Mouse (Mus musculus) midbrain, embryonic 15.5 days (tissue): ENCODE measurements around the gene Usp25. TPM values are rescaled to one million over a fixed set of nuclear protein-coding genes. Genes with fewer than 3 reads are reported as not detected.
A peak's percentile ranks its signal among the peaks of the same experiment; 100 is the strongest.

Experiments
- ATAC-seq: fragments of 200-750 bp; cut with Nextera tagmentation; replicated peaks from 2 replicates; pipeline ENCODE4 v1.8.0; 2017; ENCODE audit warnings: moderate TSS enrichment
- H3K27ac ChIP-seq: fragments of 300-500 bp; sonication (generic); 2 replicates; pipeline ENCODE4 v1.5.1; 2015; ENCODE audit warnings: mild to moderate bottlenecking, inconsistent platforms
- H3K27me3 ChIP-seq: fragments of 300-500 bp; sonication (generic); replicated peaks from 2 replicates; pipeline ENCODE4 v1.6.1; 2015; ENCODE audit warnings: inconsistent platforms
- H3K36me3 ChIP-seq: fragments of 300-500 bp; sonication (generic); replicated peaks from 2 replicates; pipeline ENCODE4 v1.6.1; 2015; ENCODE audit warnings: inconsistent platforms
- H3K4me1 ChIP-seq: fragments of 300-500 bp; sonication (generic); 2 replicates; pipeline ENCODE4 v1.6.1; 2015; ENCODE audit warnings: inconsistent platforms
- H3K4me2 ChIP-seq: fragments of 300-500 bp; sonication (generic); 2 replicates; pipeline ENCODE4 v1.6.1; 2015; ENCODE audit warnings: inconsistent platforms, mild to moderate bottlenecking, moderate library complexity
- H3K4me3 ChIP-seq: fragments of 300-500 bp; sonication (generic); 2 replicates; pipeline ENCODE4 v1.5.1; 2015; ENCODE audit warnings: mild to moderate bottlenecking, inconsistent platforms
- H3K9ac ChIP-seq: fragments of 300-500 bp; sonication (generic); 2 replicates; pipeline ENCODE4 v1.6.1; 2015; ENCODE audit warnings: mild to moderate bottlenecking, inconsistent platforms
- H3K9me3 ChIP-seq: fragments of 300-500 bp; sonication (generic); 2 replicates; pipeline ENCODE4 v1.6.1; 2016; ENCODE audit warnings: inconsistent platforms
- WGBS: fragments of 180-500 bp; shearing (Covaris S2); methylation state at CpG from one replicate; pipeline ENCODE4 v1.1.7; 2015; ENCODE audit warnings: mixed read lengths; 5-methylcytosine and 5-hydroxymethylcytosine counted together
- polyA plus RNA-seq: library from polyadenylated mRNA; unstranded; fragments of >200 nt; fragmentation: Nextera tagmentation; extraction: Ambion mirVana; gene quantifications from 2 replicates; pipeline ENCODE4 v1.2.1, GENCODE M21; 2015

The Usp25 gene
- polyA plus RNA-seq, 1 experiment from 2014 or later = 9.4 TPM

DNA sequence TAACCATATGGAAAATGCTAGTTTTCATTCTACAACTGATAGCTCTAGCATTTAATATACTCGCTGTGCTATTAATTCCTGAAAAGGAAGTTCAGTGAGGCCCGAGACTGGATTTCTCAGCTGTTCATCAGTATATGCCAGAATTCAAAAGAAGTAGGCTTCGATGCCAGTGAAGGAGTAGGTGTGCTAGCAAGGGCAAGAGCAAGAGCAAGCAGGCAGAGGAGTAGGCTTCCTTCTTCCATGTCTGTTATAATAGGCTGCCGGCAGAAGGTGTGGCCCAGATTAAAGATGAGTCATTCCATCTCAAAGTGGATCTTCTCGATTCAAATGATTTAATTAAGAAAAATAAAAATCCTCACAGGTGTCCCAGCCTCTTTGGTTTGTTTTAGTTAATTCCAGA, 30.0 kb downstream of the Usp25 start:
- H3K9ac ChIP-seq = no peak overlapping the region
- H3K4me1 ChIP-seq = no peaks in the 10 kb centered on the region
- 96% methylated on average over 5 of the region's 5 CpGs for WGBS
- no peak overlapping the region for H3K27ac ChIP-seq
- no peak overlapping the region for H3K4me2 ChIP-seq
- H3K4me3 ChIP-seq = no peak overlapping the region
- H3K27me3 ChIP-seq = no peaks in the 10 kb centered on the region
- no peak for ATAC-seq
- no peaks in the 10 kb centered on the region for H3K9me3 ChIP-seq
- 0 out of 2 replicates have a peak, but pooled peaks cover 3% of the 10 kb centered on the region for H3K36me3 ChIP-seq

DNA sequence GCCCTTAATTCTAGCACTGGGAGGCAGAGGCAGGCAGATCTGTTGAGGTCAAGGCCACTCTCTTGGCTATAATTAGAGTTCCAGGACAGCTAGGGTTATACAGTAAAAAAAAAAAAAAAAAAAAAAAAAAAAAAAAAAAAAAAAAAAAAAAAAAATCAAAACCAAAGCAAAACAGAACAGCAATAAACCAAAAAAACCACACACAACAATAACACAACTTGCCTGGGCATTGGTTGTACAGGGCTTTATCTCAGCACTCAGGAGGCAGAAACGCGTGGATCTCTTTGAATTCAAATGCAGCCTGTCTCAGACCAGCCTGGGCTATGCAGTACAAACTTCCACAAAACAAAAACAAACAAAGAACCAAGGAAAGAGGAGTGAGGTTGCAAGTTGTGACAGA, 40.7 kb downstream of the Usp25 start:
- H3K4me3 ChIP-seq = no peak overlapping the region
- WGBS = 93% methylated on average over 2 of the region's 2 CpGs
- H3K36me3 ChIP-seq = no peaks in the 10 kb centered on the region
- no peaks in the 10 kb centered on the region for H3K27me3 ChIP-seq
- no peaks in the 10 kb centered on the region for H3K4me1 ChIP-seq
- no peak overlapping the region for H3K27ac ChIP-seq
- no peaks in the 10 kb centered on the region for H3K9me3 ChIP-seq
- no peak overlapping the region for H3K4me2 ChIP-seq
- no peak for ATAC-seq
- no peak overlapping the region for H3K9ac ChIP-seq

DNA sequence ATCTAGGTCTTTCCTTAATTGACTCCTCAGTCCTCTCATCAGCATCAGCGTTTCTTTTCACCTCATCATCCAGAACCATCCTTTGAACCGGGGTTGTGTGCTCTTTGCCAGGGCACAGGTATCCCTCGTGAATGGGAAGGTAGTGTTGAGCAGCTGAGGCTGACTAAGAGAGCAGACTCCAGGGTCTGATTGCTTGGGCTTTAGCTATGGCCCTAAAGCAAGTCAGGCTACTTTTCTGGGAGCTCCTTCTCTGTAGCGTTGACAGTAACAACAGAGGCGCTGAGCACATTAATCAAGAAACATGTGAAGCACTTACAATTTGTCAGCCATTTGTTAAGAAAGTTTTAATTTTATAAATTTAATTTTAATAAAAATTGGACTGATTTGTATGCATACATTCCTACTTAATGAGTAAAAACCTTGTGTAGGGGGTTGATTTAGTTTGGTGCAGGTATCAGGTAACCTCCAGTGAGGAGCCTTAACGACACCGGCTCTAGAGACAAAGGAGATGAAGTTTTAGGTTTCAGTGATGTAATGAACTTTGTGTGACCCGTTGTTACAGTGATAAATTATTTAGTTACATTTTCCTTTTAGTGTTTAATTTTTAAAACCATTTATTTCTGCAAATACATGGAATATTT, 42.1 kb downstream of the Usp25 start:
- 83% methylated on average over 8 of the region's 8 CpGs for WGBS

DNA sequence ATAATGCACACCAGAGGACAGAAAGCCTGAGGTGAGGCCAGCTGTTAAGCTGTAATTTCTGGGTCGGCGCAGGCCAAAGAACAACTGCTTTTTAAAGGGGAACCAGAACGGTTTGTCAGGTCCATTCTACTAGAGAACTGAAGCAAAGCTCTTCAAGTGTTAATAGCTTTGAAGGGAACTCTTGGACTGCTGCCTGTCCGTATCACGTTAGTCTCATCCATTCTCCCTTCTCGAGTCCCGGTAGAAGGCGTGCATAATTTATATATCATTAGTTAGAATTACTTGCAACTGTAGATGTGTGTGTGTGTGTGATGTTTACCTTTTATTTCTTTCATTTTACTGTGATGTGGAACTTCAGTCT, 42.6 kb downstream of the Usp25 start:
- Histone ChIP-seq H3K4me1 (no peaks in the 10 kb centered on the region), H3K9me3 (no peaks in the 10 kb centered on the region), H3K4me2 (no peak overlapping the region), H3K9ac (no peak overlapping the region), H3K4me3 (no peak overlapping the region), H3K27me3 (no peaks in the 10 kb centered on the region), H3K36me3 (no peaks in the 10 kb centered on the region), H3K27ac (no peak overlapping the region)
- ATAC-seq = no peak
- WGBS = 45% methylated on average over 8 of the region's 8 CpGs

More for the DNA sequence above, 42.1 kb downstream of the Usp25 start:
- no peak for ATAC-seq
- no peak overlapping the region for H3K4me2 ChIP-seq
- no peaks in the 10 kb centered on the region for H3K9me3 ChIP-seq
- no peak overlapping the region for H3K27ac ChIP-seq
- no peaks in the 10 kb centered on the region for H3K27me3 ChIP-seq
- no peaks in the 10 kb centered on the region for H3K4me1 ChIP-seq
- no peak overlapping the region for H3K9ac ChIP-seq
- no peak overlapping the region for H3K4me3 ChIP-seq
- H3K36me3 ChIP-seq = no peaks in the 10 kb centered on the region

DNA sequence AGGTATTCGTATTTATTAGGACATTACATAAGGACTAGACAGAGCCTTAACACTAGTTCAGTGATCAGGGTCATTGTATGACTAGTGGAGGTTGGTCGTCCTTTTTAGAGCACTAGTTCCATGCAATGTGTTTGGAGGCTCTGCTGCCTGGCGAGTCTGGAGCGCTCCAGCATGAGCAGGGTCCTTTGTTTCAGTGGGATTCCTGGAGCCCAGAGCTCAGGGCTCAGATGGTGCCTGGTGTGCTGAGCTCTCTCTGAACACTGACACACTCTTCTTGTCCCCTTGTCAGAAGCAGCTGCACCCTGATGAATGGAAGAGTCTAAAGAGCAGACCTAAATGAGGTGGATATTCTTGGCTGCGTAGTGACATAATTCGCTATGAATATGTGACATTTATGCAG, 45.1 kb downstream of the Usp25 start:
- Histone ChIP-seq H3K9ac (no peak overlapping the region), H3K4me3 (no peak overlapping the region), H3K9me3 (no peaks in the 10 kb centered on the region), H3K4me1 (no peaks in the 10 kb centered on the region), H3K27me3 (no peaks in the 10 kb centered on the region), H3K27ac (no peak overlapping the region), H3K4me2 (no peak overlapping the region), H3K36me3 (no peaks in the 10 kb centered on the region)
- ATAC-seq = 0 out of 2 replicates have a peak, but pooled peaks have one; percentile 24
- 60% methylated on average over 6 of the region's 6 CpGs for WGBS

DNA sequence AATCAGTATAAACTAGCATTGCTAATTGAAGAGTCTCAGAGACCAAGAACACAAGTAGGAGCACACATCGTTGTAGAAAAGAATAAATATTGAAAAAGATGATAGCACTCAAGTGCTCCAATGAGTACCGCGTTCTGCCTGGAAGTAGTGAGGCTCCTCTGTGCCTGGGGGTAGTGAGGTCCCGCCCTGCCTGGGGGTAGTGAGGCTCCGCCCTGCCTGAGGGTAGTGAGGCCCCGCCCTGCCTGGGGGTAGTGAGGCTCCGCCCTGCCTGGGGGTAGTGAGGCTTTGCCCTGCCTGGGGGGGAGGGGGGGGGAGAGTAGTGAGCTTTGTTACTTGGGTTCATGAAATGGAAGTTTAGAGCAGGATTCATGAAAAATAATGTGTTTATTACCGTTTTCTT, 46.7 kb downstream of the Usp25 start:
- H3K36me3 ChIP-seq = no peaks in the 10 kb centered on the region
- H3K9me3 ChIP-seq = no peaks in the 10 kb centered on the region
- H3K9ac ChIP-seq = no peak overlapping the region
- WGBS = 92% methylated on average over 8 of the region's 8 CpGs
- no peak for ATAC-seq
- no peaks in the 10 kb centered on the region for H3K27me3 ChIP-seq
- H3K4me3 ChIP-seq = no peak overlapping the region
- no peak overlapping the region for H3K27ac ChIP-seq
- H3K4me2 ChIP-seq = no peak overlapping the region
- H3K4me1 ChIP-seq = no peaks in the 10 kb centered on the region

DNA sequence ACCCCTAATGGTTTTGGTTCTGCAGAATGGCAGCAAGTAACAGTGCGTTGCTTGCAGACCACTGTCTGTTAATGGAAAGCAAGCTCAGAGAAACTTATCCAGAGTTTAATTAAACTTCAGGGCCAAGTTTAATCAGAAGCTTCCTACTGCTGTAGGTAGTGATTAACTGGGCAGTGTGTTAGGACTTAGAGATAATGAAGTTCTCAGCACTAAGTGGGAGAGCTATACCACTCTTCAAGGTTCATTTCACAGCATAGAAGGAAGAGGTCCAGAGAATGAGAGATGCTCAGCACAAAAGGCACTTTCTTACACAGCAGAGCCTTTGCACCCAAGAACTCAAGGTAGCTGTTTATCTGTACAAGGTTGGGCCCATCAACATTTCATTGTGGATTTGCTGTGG, 50.4 kb downstream of the Usp25 start:
- no peak overlapping the region for H3K27ac ChIP-seq
- no peaks in the 10 kb centered on the region for H3K36me3 ChIP-seq
- no peaks in the 10 kb centered on the region for H3K27me3 ChIP-seq
- 89% methylated on average over 1 of the region's 1 CpGs for WGBS
- H3K9ac ChIP-seq = no peak overlapping the region
- H3K4me1 ChIP-seq = no peaks in the 10 kb centered on the region
- no peak overlapping the region for H3K4me3 ChIP-seq
- H3K9me3 ChIP-seq = no peaks in the 10 kb centered on the region
- H3K4me2 ChIP-seq = no peak overlapping the region
- no peak for ATAC-seq

DNA sequence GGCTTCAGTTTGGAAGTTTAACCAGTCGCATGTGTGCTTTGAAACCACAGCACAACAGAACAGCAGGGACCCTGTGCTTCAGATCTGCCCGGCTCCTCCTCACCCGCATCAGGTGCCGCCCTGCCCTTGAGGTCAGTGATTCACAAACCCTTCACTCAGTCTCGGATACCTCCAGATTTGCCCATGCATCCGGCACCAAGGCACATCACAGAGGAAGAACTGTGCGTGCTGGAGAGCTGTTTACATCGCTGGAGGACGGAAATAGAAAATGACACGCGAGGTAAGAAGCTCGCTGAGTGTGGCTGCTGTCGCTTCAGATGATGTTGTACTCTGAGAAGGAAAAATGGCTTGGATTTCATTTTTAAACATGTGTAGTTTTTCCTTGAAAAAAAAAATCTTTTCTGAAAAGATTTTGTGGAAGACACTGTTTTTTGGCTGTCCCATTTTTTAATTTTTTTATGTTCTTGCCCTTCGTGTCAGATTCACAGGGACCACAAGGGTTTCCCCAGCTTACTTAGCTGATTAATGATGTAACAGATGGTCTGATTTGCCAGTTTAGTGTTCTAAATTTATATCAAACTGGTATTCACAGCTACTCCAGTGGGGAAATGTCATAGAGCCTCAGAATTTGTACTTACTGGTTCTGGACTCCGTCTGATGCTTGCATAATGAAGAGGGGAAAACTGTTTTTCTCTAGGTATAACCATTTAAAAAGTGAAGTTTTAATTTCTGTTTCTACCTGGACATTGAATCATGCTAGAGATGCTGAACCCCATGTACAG, 63.6 kb downstream of the Usp25 start:
- Histone ChIP-seq H3K4me3 (no peak overlapping the region), H3K4me2 (no peak overlapping the region), H3K9ac (no peak overlapping the region), H3K9me3 (no peaks in the 10 kb centered on the region), H3K27me3 (no peaks in the 10 kb centered on the region), H3K4me1 (no peaks in the 10 kb centered on the region), H3K27ac (no peak overlapping the region), H3K36me3 (peaks cover 13% of the 10 kb centered on the region; the same call in 1 of the 2 replicates)
- no peak for ATAC-seq
- WGBS = 64% methylated on average over 15 of the region's 15 CpGs

DNA sequence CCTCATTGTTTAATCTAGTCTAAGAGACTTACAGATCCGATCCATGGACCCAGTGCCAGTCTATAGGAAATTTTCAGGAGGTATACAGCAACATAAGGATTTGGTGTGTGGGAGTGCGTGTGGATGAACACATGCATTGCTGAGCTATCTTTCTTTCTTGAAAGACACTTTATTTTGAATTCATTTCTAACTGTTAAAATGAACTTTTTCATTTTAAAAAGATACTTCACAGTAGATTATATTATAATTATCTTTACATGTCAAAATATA, 64.2 kb downstream of the Usp25 start:
- H3K27ac ChIP-seq = no peak overlapping the region
- no peaks in the 10 kb centered on the region for H3K9me3 ChIP-seq
- no peak overlapping the region for H3K4me3 ChIP-seq
- H3K36me3 ChIP-seq = peaks cover 9% of the 10 kb centered on the region; the same call in 1 of the 2 replicates
- 95% methylated on average over 2 of the region's 2 CpGs for WGBS
- H3K9ac ChIP-seq = no peak overlapping the region
- H3K4me2 ChIP-seq = no peak overlapping the region
- no peaks in the 10 kb centered on the region for H3K4me1 ChIP-seq
- ATAC-seq = no peak
- H3K27me3 ChIP-seq = no peaks in the 10 kb centered on the region

DNA sequence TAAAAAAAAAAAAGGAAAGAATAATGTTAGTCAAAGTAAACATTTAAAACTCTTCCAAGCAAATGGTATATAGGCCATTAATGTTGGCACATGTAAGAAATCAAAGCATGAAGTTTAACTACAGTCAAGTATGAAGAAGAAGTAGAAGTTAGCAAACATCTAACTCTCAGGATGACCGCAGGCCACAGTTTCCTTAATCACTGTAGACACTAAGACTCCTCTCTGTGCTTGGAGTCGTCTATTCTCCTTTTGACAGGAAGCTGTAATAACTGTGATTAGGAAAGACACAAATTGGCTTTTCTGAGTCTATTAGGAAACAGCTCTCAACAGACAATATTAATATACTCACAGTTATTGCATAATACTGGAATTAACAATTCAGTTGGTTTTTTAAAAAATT, 70.6 kb downstream of the Usp25 start:
- peaks cover 9% of the 10 kb centered on the region; the same call in 1 of the 2 replicates for H3K36me3 ChIP-seq
- no peak overlapping the region for H3K4me3 ChIP-seq
- WGBS = 86% methylated on average over 2 of the region's 2 CpGs
- H3K27ac ChIP-seq = no peak overlapping the region
- H3K9me3 ChIP-seq = no peaks in the 10 kb centered on the region
- no peak for ATAC-seq
- no peak overlapping the region for H3K9ac ChIP-seq
- no peaks in the 10 kb centered on the region for H3K4me1 ChIP-seq
- no peak overlapping the region for H3K4me2 ChIP-seq
- H3K27me3 ChIP-seq = no peaks in the 10 kb centered on the region

DNA sequence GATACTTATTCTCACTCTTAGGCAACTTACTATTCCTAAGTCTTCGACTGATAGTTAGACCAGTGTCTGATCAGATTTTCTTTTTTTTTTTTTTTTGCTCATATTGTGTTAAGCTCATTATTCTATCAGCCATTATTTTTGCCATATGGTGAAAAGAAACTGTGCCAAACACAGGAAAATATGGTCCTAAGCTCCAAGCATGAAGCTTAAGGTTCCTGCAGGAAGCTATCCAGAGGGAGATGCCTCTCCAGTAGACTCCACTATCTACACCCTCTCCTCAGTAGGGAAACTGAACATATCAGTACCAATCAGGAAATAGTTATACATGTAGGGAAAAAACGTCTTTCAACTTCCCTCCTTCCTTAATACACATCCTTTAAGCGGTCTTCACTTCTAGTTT, 76.3 kb downstream of the Usp25 start:
- H3K36me3 ChIP-seq = no peaks in the 10 kb centered on the region
- H3K4me2 ChIP-seq = no peak overlapping the region
- H3K27ac ChIP-seq = no peak overlapping the region
- ATAC-seq = no peak
- no peak overlapping the region for H3K9ac ChIP-seq
- H3K9me3 ChIP-seq = no peaks in the 10 kb centered on the region
- H3K27me3 ChIP-seq = no peaks in the 10 kb centered on the region
- 93% methylated on average over 3 of the region's 3 CpGs for WGBS
- H3K4me3 ChIP-seq = no peak overlapping the region
- no peaks in the 10 kb centered on the region for H3K4me1 ChIP-seq

DNA sequence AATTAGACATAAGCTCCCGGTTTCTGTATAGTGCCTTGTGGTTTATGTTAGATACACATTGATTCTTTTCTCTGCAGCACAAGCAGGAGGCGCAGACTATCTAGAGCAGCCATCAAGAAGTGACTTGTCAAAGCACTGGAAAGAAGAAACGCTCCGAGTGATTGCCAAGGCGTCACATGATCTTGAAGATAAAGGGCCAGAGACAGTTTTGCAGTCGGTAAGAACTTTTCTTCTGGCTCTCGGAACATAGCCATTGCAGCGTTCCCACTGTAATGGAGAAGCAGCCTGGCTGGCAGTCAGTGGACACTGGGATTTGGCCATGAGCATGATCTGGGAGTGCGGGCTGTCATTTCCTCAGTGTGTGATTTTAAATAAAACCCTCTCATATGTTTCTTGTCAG, 80.0 kb downstream of the Usp25 start:
- no peak overlapping the region for H3K27ac ChIP-seq
- ATAC-seq = no peak
- no peaks in the 10 kb centered on the region for H3K4me1 ChIP-seq
- H3K36me3 ChIP-seq = no peaks in the 10 kb centered on the region
- H3K9ac ChIP-seq = no peak overlapping the region
- H3K9me3 ChIP-seq = no peaks in the 10 kb centered on the region
- no peak overlapping the region for H3K4me3 ChIP-seq
- H3K4me2 ChIP-seq = no peak overlapping the region
- H3K27me3 ChIP-seq = no peaks in the 10 kb centered on the region
- WGBS = 93% methylated on average over 9 of the region's 9 CpGs

DNA sequence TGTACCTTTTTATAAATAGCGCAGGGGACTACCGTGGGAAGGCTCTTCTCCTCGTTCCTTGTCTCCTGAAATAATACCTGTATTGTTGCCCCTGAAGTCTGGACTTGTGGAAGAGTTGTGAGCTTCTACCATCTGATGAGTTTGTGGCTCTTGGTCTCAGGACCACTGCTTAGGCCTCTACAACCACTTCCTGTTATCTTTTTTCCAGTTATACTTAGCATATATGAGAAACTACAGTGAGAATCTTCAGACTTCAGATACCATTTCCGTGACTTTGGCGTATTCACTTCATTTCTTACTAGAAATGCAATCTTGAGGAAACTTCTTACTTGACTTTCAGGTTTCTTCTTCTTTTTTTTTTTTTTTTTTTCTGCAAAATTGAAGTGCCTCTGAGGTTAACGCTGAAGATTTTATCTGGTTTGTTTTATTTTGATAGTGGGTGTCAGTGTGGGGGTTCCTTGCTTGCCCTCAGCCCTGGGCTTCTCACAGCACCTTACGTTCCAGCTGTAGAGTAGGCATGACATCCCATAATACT, 81.6 kb downstream of the Usp25 start:
- Histone ChIP-seq H3K4me3 (no peak overlapping the region), H3K27me3 (no peaks in the 10 kb centered on the region), H3K36me3 (no peaks in the 10 kb centered on the region), H3K9me3 (no peaks in the 10 kb centered on the region), H3K9ac (no peak overlapping the region), H3K27ac (no peak overlapping the region), H3K4me1 (no peaks in the 10 kb centered on the region), H3K4me2 (no peak overlapping the region)
- WGBS = 94% methylated on average over 7 of the region's 7 CpGs
- ATAC-seq = no peak
